Mouse (Mus musculus): ENCODE data around the gene Cisd3. TPM values are rescaled to one million over a fixed set of nuclear protein-coding genes. Genes with fewer than 3 reads are reported as not detected.
"Not testable (repeated sequence)": the region's sequence is repeated elsewhere in the genome, so short reads cannot be mapped to it uniquely, and the experiment has no call there.

The Cisd3 gene
- total RNA-seq, 2 experiments from 2014 or later: 34.6 to 37.8 TPM

DNA sequence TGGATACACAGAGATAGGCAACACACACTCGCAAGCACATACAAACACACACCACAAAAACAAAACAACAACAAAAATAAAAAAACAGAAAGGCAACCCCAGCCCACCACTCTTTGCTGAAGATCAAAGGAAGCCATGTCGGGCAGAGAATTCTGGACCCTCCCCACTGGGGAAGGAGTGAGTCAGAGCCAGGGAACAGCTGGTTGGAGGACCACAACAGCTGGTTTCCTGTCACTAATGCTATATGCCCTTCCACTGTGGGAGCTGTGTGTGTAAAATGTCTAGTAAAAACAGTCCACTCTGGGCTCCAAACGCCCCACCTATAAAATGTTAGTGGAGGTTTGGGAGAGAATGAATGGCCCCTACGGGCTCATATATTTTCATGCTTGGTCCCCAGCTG, 35.7 kb downstream of the Cisd3 start:
- intact Hi-C loops (cut with DNase I): no loop called here
- no peak for DNase-seq (ENCODE audit: extremely low spot score in 1 of 2, low spot score in 2 of 2)

DNA sequence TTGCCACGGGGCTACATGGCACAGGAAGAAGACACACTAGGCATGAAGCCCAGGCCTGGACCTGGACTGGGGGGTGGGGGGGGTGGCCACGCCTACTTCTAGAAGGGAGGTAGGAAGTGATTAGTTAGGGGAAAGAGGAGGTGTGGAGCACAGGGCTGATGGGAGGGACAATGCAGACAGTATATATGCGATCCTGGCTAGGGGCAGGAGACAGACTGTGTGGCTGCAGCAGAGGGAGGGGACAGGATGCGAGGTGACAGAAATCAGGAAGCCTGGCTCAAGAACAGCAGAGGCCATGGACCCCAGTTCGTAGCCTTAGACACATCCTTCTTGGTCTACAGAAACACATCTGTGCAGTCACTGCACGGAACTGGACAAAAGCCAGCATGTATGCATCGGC, 38.1 kb downstream of the Cisd3 start:
- DNase-seq (ENCODE audit: extremely low spot score in 1 of 2, low spot score in 2 of 2): no peak
- intact Hi-C loops (cut with DNase I): no loop called here

- no peak for DNase-seq (ENCODE audit: extremely low spot score in 1 of 2, low spot score in 2 of 2)
- intact Hi-C loops (cut with DNase I): no loop called here
Observed at GRCm38 (mm10) chr11:97728311-97728710, 42.7 kb downstream of the Cisd3 start.

DNA sequence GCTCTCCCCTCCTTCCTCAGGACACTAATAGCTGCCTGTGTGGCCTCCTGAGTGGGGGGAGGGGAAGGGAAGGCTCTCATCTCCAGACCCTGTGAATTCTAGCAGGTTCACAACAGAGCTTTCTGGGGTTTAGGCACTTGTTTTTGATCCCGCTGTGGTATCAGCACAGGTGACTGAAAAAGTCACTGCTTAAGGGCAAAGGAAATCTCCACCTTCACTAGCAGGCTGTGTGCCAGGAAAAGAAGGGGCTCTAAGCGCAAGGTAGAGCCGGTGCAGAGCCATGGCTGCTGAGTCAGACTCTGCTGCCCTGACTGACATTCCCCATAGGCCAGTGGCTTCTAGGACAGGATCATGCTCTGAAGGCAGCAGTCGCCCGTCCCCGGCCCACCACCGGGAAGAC, 43.1 kb downstream of the Cisd3 start:
- DNase-seq (ENCODE audit: extremely low spot score in 1 of 2, low spot score in 2 of 2): no peak
- intact Hi-C loops (cut with DNase I): no loop called here

DNA sequence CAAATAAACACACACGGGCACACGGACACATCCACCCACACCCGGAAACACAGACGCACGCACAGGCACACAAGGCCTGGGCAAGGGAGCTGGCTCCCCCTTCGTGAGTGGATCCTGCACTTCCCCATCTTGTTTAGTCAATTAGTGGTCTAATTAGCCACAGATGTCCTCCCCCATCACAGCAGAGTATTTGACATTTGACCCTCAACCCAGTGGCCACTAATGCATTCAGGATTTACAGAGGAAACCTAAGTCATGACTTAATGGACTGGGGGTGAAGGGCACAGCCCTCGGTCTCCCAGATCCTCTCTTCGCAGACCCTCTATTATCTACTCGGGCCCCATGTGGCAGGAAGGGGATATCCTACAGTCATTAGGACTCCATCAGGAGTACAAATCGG, 48.1 kb downstream of the Cisd3 start:
- intact Hi-C loops (cut with DNase I): no loop called here
- DNase-seq (ENCODE audit: extremely low spot score in 1 of 2, low spot score in 2 of 2): no peak

DNA sequence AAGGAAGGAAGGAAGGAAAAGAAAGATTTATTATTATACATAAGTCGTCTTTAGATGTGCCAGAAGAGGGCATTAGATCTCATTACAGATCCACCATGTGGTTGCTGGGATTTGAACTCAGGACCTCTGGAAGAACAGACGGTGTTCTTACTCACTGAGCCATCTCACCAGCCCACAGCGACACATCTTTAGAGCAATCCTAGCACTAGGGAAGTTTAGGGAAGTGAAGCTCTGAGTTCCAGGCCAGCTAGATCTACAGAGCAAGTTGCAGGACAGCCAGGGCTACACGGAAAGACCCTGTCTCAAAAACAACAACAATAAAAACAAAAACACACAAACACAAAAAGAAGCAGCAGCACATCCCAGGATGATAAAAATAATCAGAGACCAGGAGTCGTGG, 49.2 kb downstream of the Cisd3 start:
- DNase-seq (ENCODE audit: extremely low spot score in 1 of 2, low spot score in 2 of 2); intact Hi-C loops (cut with DNase I): not testable (repeated sequence)

GRCm38 (mm10) chr11:97736645-97737044, 51.0 kb downstream of the Cisd3 start:
- intact Hi-C loops (cut with DNase I): no loop called here

GRCm38 (mm10) chr11:97737600-97737999, 52.0 kb downstream of the Cisd3 start:
- intact Hi-C loops (cut with DNase I): no loop called here
- DNase-seq (ENCODE audit: extremely low spot score in 1 of 2, low spot score in 2 of 2): no peak

More at GRCm38 (mm10) chr11:97736645-97737044, 51.0 kb downstream of the Cisd3 start:
- DNase-seq (ENCODE audit: extremely low spot score in 1 of 2, low spot score in 2 of 2): no peak

Small RNA genes within 50 kb of the gene (microRNA-seq; reads per million reads assigned to microRNA genes)
- not detected for gene Gm24158
- 0.86 reads per million for gene Mir6927

Other genes starting within 250 kb of the Cisd3 start
- gene 4933428G20Rik, start 185.5 kb upstream of the Cisd3 start, total RNA-seq (2021): not detected
- gene Srcin1, start 109.6 kb upstream of the Cisd3 start, total RNA-seq (2021): 100 to 1,000 TPM; 281 to 294 TPM
- gene Epop, start 56.1 kb upstream of the Cisd3 start, total RNA-seq (2021): 10 to 100 TPM; 15.0 to 18.4 TPM
- 10 to 100 TPM; 66.9 to 71.6 TPM for gene Mllt6, start 22.4 kb upstream of the Cisd3 start, total RNA-seq (2021)
- gene Pcgf2, start 14.7 kb downstream of the Cisd3 start, total RNA-seq (2021): 10 to 100 TPM; 48.3 to 51.6 TPM
- gene Psmb3, start 17.6 kb downstream of the Cisd3 start, total RNA-seq (2021): 100 to 1,000 TPM; 153 to 159 TPM
- 100 to 1,000 TPM; 146 to 153 TPM for gene Pip4k2b, start 58.9 kb downstream of the Cisd3 start, total RNA-seq (2021)
- 10 to 100 TPM; 18.8 to 19.4 TPM for gene Cwc25, start 80.7 kb downstream of the Cisd3 start, total RNA-seq (2021)
- under 1 TPM; 0.60 to 0.63 TPM for gene 1700001P01Rik, start 90.1 kb downstream of the Cisd3 start, total RNA-seq (2021)
- 100 to 1,000 TPM; 423 to 456 TPM for gene Rpl23, start 96.6 kb downstream of the Cisd3 start, total RNA-seq (2021)
- gene Lasp1, start 113.2 kb downstream of the Cisd3 start, total RNA-seq (2021): 100 to 1,000 TPM; 190 to 203 TPM
- 10 to 100 TPM; 40.0 to 45.1 TPM for gene B230217C12Rik, start 155.0 kb downstream of the Cisd3 start, total RNA-seq (2021)
- under 1 TPM; 0.63 to 0.86 TPM for gene Fbxo47, start 198.3 kb downstream of the Cisd3 start, total RNA-seq (2021)

Data from left cerebral cortex, postnatal 10 days (tissue).